Mouse (Mus musculus): Measurements from ENCODE around the gene Ap3d1. TPM values are rescaled to one million over a fixed set of nuclear protein-coding genes. Genes with fewer than 3 reads are reported as not detected.

Ap3d1 gene
- polyA plus RNA-seq, 1 experiment from 2014 or later: 54.2 TPM

DNA sequence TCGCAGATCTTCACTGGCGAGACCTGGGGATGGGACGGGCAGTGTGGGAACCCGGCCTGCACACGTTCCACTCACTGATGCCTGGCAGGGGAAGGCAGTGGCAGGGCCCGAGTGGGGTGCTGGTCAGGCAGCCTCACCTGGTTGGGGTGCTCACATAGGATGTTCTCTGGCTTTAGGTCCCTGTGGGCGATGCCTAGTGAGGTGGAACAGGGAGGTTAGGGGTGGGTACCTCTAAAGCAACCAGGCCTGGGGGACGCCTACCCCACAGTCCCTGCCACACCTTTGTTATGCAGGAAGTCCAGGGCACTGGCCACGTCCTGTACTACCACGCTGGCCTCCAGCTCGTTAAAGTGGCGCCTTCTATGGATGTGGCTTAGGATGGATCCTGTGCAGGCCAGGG, 73.0 kb downstream of the Ap3d1 start:
- Histone ChIP-seq H3K9me3 (replicated peaks; ENCODE audit: low read length) (no peaks in the 10 kb centered on the region), H3K4me1 (replicated peaks; ENCODE audit: insufficient read depth, low read length) (peaks cover 45% of the 10 kb centered on the region), H3K27ac (no peak overlapping the region), H3K36me3 (ENCODE audit: insufficient read depth, low read length) (peaks cover 62% of the 10 kb centered on the region), H3K4me3 (replicated peaks; ENCODE audit: low read depth, low read length) (no peak overlapping the region), H3K27me3 (ENCODE audit: insufficient read depth, low read length) (no peaks in the 10 kb centered on the region), H3K9ac (ENCODE audit: low read depth, low read length) (no peak overlapping the region), H3K4me2 (ENCODE audit: low read length) (no peak overlapping the region)
- ATAC-seq (replicated peaks; ENCODE audit: low FRiP score, low read depth) (no peak), DNase-seq (ENCODE audit: low spot score) (no peak)
- 82% methylated on average over 12 of the region's 12 CpGs for WGBS
- TF ChIP-seq CTCF (IDR thresholded peaks at IDR 0.05; ENCODE audit: low read depth): no peak

DNA sequence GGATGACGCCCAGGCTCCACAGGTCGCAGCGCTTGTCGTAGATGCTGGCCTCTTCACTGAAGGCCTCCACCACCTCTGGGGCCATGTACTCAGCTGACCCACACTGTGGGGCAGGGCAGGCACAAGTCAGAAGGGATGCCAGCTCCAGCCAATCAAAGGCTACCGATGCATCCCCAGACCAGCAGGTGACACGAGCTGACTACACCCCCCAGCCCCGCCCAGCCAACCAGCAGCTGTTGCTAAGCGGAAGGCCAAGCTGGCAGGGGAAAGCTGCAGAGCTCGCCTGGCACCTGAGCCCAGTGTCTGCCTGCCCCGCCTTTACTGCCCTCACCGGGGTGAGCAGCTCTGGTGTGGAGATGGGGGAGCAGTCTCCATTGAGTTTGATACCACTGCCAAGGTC, 73.5 kb downstream of the Ap3d1 start:
- no peak overlapping the region for H3K27ac ChIP-seq
- H3K36me3 ChIP-seq (ENCODE audit: insufficient read depth, low read length): peaks cover 62% of the 10 kb centered on the region
- 78% methylated on average over 11 of the region's 11 CpGs for WGBS
- H3K9ac ChIP-seq (ENCODE audit: low read depth, low read length): no peak overlapping the region
- H3K4me1 ChIP-seq (replicated peaks; ENCODE audit: insufficient read depth, low read length): peaks cover 45% of the 10 kb centered on the region
- H3K9me3 ChIP-seq (replicated peaks; ENCODE audit: low read length): no peaks in the 10 kb centered on the region
- ATAC-seq (replicated peaks; ENCODE audit: low FRiP score, low read depth) (no peak), DNase-seq (ENCODE audit: low spot score) (no peak)
- no peaks in the 10 kb centered on the region for H3K27me3 ChIP-seq (ENCODE audit: insufficient read depth, low read length)
- no peak overlapping the region for H3K4me2 ChIP-seq (ENCODE audit: low read length)
- no peak overlapping the region for H3K4me3 ChIP-seq (replicated peaks; ENCODE audit: low read depth, low read length)
- no peak for TF ChIP-seq CTCF (IDR thresholded peaks at IDR 0.05; ENCODE audit: low read depth)

DNA sequence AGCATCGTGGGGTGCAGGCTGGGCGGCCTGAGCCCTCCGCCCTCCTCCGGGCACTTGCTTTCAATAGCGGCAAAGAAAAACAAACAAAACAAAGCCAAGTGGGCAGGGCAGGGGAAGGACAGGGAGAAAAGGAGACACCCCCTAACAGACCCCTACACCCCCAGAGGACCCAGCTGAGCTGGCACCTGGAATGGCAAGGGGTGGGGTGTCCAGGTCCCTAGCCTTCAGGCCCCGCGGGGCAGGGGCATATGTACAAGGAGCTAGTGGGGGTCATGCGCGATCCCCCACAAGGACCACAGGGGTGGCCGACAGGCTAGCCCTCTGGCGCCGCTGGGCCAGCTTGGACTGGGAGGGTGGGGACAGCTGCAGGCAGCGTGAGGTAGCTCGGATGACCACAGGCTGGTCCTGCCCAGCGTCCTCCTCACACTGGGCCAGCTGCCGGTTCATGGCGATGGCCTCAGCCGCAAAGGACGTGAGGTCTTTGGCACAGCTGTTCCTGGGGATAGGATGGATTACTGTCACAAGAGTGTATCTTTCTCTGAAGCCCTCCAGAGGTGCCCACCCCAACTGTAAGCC, 75.1 kb downstream of the Ap3d1 start:
- H3K9ac ChIP-seq (ENCODE audit: low read depth, low read length): no peak overlapping the region
- ATAC-seq (replicated peaks; ENCODE audit: low FRiP score, low read depth) (no peak), DNase-seq (ENCODE audit: low spot score) (no peak)
- 74% methylated on average over 19 of the region's 19 CpGs for WGBS
- peaks cover 51% of the 10 kb centered on the region for H3K36me3 ChIP-seq (ENCODE audit: insufficient read depth, low read length)
- no peaks in the 10 kb centered on the region for H3K27me3 ChIP-seq (ENCODE audit: insufficient read depth, low read length)
- H3K9me3 ChIP-seq (replicated peaks; ENCODE audit: low read length): no peaks in the 10 kb centered on the region
- H3K27ac ChIP-seq: peak overlapping the region; percentile 93; the same call in 1 of the 2 replicates
- TF ChIP-seq CTCF (IDR thresholded peaks at IDR 0.05; ENCODE audit: low read depth): no peak
- H3K4me3 ChIP-seq (replicated peaks; ENCODE audit: low read depth, low read length): no peak overlapping the region
- no peak overlapping the region for H3K4me2 ChIP-seq (ENCODE audit: low read length)
- peaks cover 39% of the 10 kb centered on the region for H3K4me1 ChIP-seq (replicated peaks; ENCODE audit: insufficient read depth, low read length)

GRCm38 (mm10) chr10:80665981-80666733, 75.9 kb downstream of the Ap3d1 start:
- DNase-seq (ENCODE audit: low spot score): no peak
- H3K4me3 ChIP-seq (replicated peaks; ENCODE audit: low read depth, low read length): no peak overlapping the region
- 0 out of 2 replicates have a peak overlapping the region, but pooled peaks have one; percentile 4 for H3K9ac ChIP-seq (ENCODE audit: low read depth, low read length)
- peaks cover 45% of the 10 kb centered on the region for H3K36me3 ChIP-seq (ENCODE audit: insufficient read depth, low read length)
- TF ChIP-seq CTCF (IDR thresholded peaks at IDR 0.05; ENCODE audit: low read depth): peak; percentile 43; the same call in 1 of the 2 replicates
- no peaks in the 10 kb centered on the region for H3K27me3 ChIP-seq (ENCODE audit: insufficient read depth, low read length)
- peaks cover 39% of the 10 kb centered on the region for H3K4me1 ChIP-seq (replicated peaks; ENCODE audit: insufficient read depth, low read length)
- no peak for ATAC-seq (replicated peaks; ENCODE audit: low FRiP score, low read depth)
- peak overlapping the region; percentile 93 for H3K27ac ChIP-seq
- WGBS: 52% methylated on average over 10 of the region's 10 CpGs
- no peaks in the 10 kb centered on the region for H3K9me3 ChIP-seq (replicated peaks; ENCODE audit: low read length)
- H3K4me2 ChIP-seq (ENCODE audit: low read length): no peak overlapping the region

GRCm38 (mm10) chr10:80665459-80665858, 76.6 kb downstream of the Ap3d1 start:
- DNase-seq (ENCODE audit: low spot score): no peak
- no peaks in the 10 kb centered on the region for H3K9me3 ChIP-seq (replicated peaks; ENCODE audit: low read length)
- 43% methylated on average over 4 of the region's 4 CpGs for WGBS
- peak overlapping the region; percentile 44; the same call in 1 of the 2 replicates for H3K4me2 ChIP-seq (ENCODE audit: low read length)
- no peak overlapping the region for H3K9ac ChIP-seq (ENCODE audit: low read depth, low read length)
- peaks cover 39% of the 10 kb centered on the region for H3K4me1 ChIP-seq (replicated peaks; ENCODE audit: insufficient read depth, low read length)
- peaks cover 38% of the 10 kb centered on the region for H3K36me3 ChIP-seq (ENCODE audit: insufficient read depth, low read length)
- no peaks in the 10 kb centered on the region for H3K27me3 ChIP-seq (ENCODE audit: insufficient read depth, low read length)
- no peak for ATAC-seq (replicated peaks; ENCODE audit: low FRiP score, low read depth)
- no peak for TF ChIP-seq CTCF (IDR thresholded peaks at IDR 0.05; ENCODE audit: low read depth)
- no peak overlapping the region for H3K4me3 ChIP-seq (replicated peaks; ENCODE audit: low read depth, low read length)
- H3K27ac ChIP-seq: peak overlapping the region; percentile 93

DNA sequence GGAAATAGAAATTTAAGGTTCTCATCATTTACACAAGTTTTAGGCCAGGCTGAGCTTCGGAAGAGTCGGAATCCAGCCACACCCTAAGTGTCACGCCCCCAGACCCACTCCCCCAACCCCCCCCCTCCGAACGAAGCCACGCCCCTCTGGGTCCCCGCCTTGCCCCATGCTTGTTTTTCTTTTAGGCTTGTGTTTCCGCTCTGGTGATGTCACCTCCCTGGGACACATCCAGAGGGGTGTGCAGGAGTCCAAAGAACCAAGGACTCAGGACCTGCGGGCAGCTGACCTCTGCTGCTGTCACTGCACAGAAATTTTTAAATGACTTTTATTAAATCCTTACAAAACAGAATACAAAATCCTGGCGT, 77.1 kb downstream of the Ap3d1 start:
- no peak for TF ChIP-seq CTCF (IDR thresholded peaks at IDR 0.05; ENCODE audit: low read depth)
- WGBS: 9% methylated on average over 10 of the region's 10 CpGs
- Histone ChIP-seq H3K36me3 (ENCODE audit: insufficient read depth, low read length) (peaks cover 35% of the 10 kb centered on the region), H3K9ac (ENCODE audit: low read depth, low read length) (no peak overlapping the region), H3K4me3 (replicated peaks; ENCODE audit: low read depth, low read length) (0 out of 2 replicates have a peak overlapping the region, but pooled peaks have one; percentile 11), H3K4me2 (ENCODE audit: low read length) (peak overlapping the region; percentile 44), H3K4me1 (replicated peaks; ENCODE audit: insufficient read depth, low read length) (peaks cover 39% of the 10 kb centered on the region), H3K27ac (peak overlapping the region; percentile 93), H3K9me3 (replicated peaks; ENCODE audit: low read length) (no peaks in the 10 kb centered on the region), H3K27me3 (ENCODE audit: insufficient read depth, low read length) (no peaks in the 10 kb centered on the region)
- peak; percentile 85 for DNase-seq (ENCODE audit: low spot score)
- peak; percentile 52 for ATAC-seq (replicated peaks; ENCODE audit: low FRiP score, low read depth)

Data from kidney, postnatal 0 days (tissue).